Mouse (Mus musculus) cortical plate, adult 2 months (tissue): ENCODE data around the gene Cdc25b. TPM values are rescaled to one million over a fixed set of nuclear protein-coding genes. Genes with fewer than 3 reads are reported as not detected.
"Not testable (repeated sequence)": the region's sequence is repeated elsewhere in the genome, so short reads cannot be mapped to it uniquely, and the experiment has no call there.

Source experiments
- H3K27ac ChIP-seq: fragments of 200-500 bp; 2 replicates; pipeline ENCODE4 v1.5.1; 2012; ENCODE audit warnings: low read length, control low read depth, inconsistent platforms; ENCODE audit not compliant: insufficient read depth
- H3K4me1 ChIP-seq: fragments of 200-500 bp; 2 replicates; pipeline ENCODE4 v1.6.1; 2011; ENCODE audit warnings: low read length; ENCODE audit not compliant: control insufficient read depth, insufficient read depth
- H3K4me3 ChIP-seq: fragments of 200-500 bp; 2 replicates; pipeline ENCODE4 v1.5.1; 2011; ENCODE audit warnings: mild to moderate bottlenecking, low read length, control low read depth; ENCODE audit not compliant: insufficient read depth
- CTCF ChIP-seq: fragments of 200-500 bp; IDR thresholded peaks from 2 replicates; pipeline ENCODE4 v1.5.1; 2011; ENCODE audit warnings: mild to moderate bottlenecking, control low read depth, low read length; ENCODE audit not compliant: insufficient read depth; ENCODE audit errors: extremely low read depth
- POLR2A ChIP-seq: fragments of 200-500 bp; IDR thresholded peaks from 2 replicates; pipeline ENCODE4 v1.6.1; 2011; ENCODE audit warnings: mild to moderate bottlenecking, low read length, control low read depth; ENCODE audit not compliant: insufficient read depth; ENCODE audit errors: extremely low read depth
- polyA plus RNA-seq: library from polyadenylated mRNA; depleted of rRNA; stranded (reverse); fragments of >200 nt; gene quantifications from 2 replicates; pipeline ENCODE4 v1.2.3, GENCODE M21; 2012

Cdc25b gene
- polyA plus RNA-seq, 1 experiment, result 42.9 TPM

GRCm38 (mm10) chr2:131215941-131216858 is 29.5 kb downstream of the Cdc25b start:
- Histone ChIP-seq H3K4me3 (no peak overlapping the region), H3K27ac (no peak overlapping the region), H3K4me1 (peaks cover 3% of the 10 kb centered on the region)
- no peak for TF ChIP-seq CTCF
- no peak for TF ChIP-seq POLR2A

GRCm38 (mm10) chr2:131220030-131220429 is 33.3 kb downstream of the Cdc25b start:
- no peak overlapping the region for H3K4me3 ChIP-seq
- no peaks in the 10 kb centered on the region for H3K4me1 ChIP-seq
- TF ChIP-seq POLR2A, result no peak
- no peak for TF ChIP-seq CTCF
- no peak overlapping the region for H3K27ac ChIP-seq

GRCm38 (mm10) chr2:131221853-131222515 is 35.2 kb downstream of the Cdc25b start:
- no peak overlapping the region for H3K4me3 ChIP-seq
- TF ChIP-seq POLR2A, result no peak
- TF ChIP-seq CTCF, result no peak
- no peaks in the 10 kb centered on the region for H3K4me1 ChIP-seq
- no peak overlapping the region for H3K27ac ChIP-seq

- Histone ChIP-seq H3K27ac (no peak overlapping the region), H3K4me3 (no peak overlapping the region), H3K4me1 (no peaks in the 10 kb centered on the region)
- TF ChIP-seq POLR2A (no peak), CTCF (no peak)
Measured at GRCm38 (mm10) chr2:131222562-131222961, 35.8 kb downstream of the Cdc25b start.

GRCm38 (mm10) chr2:131223569-131223968 is 36.8 kb downstream of the Cdc25b start:
- no peak overlapping the region for H3K27ac ChIP-seq
- H3K4me1 ChIP-seq, result no peaks in the 10 kb centered on the region
- H3K4me3 ChIP-seq, result no peak overlapping the region
- no peak for TF ChIP-seq CTCF

GRCm38 (mm10) chr2:131225178-131225577 is 38.4 kb downstream of the Cdc25b start:
- no peak for TF ChIP-seq POLR2A
- TF ChIP-seq CTCF, result no peak

GRCm38 (mm10) chr2:131226669-131227068 is 39.9 kb downstream of the Cdc25b start:
- H3K4me1 ChIP-seq, H3K4me3 ChIP-seq, H3K27ac ChIP-seq: not testable (repeated sequence)

More at GRCm38 (mm10) chr2:131225178-131225577, 38.4 kb downstream of the Cdc25b start:
- no peak overlapping the region for H3K27ac ChIP-seq
- no peak overlapping the region for H3K4me3 ChIP-seq
- H3K4me1 ChIP-seq, result no peaks in the 10 kb centered on the region

GRCm38 (mm10) chr2:131227243-131227642 is 40.5 kb downstream of the Cdc25b start:
- no peak for TF ChIP-seq POLR2A
- no peak for TF ChIP-seq CTCF
- Histone ChIP-seq H3K27ac (no peak overlapping the region), H3K4me1 (no peaks in the 10 kb centered on the region), H3K4me3 (no peak overlapping the region)

- TF ChIP-seq CTCF (no peak), POLR2A (no peak)
- no peak overlapping the region for H3K27ac ChIP-seq
- no peak overlapping the region for H3K4me3 ChIP-seq
- H3K4me1 ChIP-seq, result peaks cover 3% of the 10 kb centered on the region
Measured at GRCm38 (mm10) chr2:131232558-131232957, 45.8 kb downstream of the Cdc25b start.

GRCm38 (mm10) chr2:131233307-131234126 is 46.8 kb downstream of the Cdc25b start, which contains the start of gene Mavs:
TSS of gene Mavs (plus strand) at chr2:131234063.
- H3K4me1 ChIP-seq, result peaks cover 3% of the 10 kb centered on the region
- H3K27ac ChIP-seq, result no peak within 1 kb of the TSS
- H3K4me3 ChIP-seq, result peak within 1 kb of the TSS; percentile 30
- no peak for TF ChIP-seq CTCF
- peak; percentile 88 for TF ChIP-seq POLR2A
